Mouse (Mus musculus): ENCODE measurements around the gene Dclre1c.
A peak's percentile ranks its signal among the peaks of the same experiment; 100 is the strongest.

DNA sequence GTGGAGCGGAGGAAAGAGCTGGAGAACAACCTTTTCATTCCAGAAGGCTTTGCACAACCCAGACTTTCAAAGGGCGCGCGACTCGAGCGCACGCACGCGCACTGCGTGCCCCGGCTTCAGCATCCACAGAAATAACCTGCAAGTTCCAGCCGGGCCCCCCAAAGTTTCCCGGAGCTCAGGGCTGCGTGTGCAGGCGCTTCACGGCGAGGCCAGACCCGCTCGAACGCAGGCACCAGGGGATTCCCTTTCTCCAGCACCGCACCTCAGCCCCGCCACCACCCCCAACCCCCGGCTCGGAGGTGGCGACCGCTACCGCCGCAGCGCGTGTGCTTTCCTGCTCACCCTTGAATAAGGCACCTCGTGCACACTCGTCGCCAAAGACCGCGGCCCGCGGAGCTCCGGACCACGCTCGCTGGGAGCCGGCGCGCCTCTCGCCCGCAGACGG lies 50.5 kb downstream of the Dclre1c start:
- TF ChIP-seq POLR2A (IDR thresholded peaks at IDR 0.05; ENCODE audit: insufficient read length, low read depth): no peak
- TF ChIP-seq TCF12 (IDR thresholded peaks at IDR 0.05; ENCODE audit: insufficient read depth, poor library complexity, severe bottlenecking): no peak
- TF ChIP-seq USF1 (IDR thresholded peaks at IDR 0.05; ENCODE audit: low read depth): no peak
- peak; percentile 84 for TF ChIP-seq E2F4 (IDR thresholded peaks at IDR 0.05; ENCODE audit: insufficient read depth)
- TF ChIP-seq MYOG (IDR thresholded peaks at IDR 0.05; ENCODE audit: control insufficient read depth in 1 of 3, insufficient read depth in 1 of 3, insufficient read length in 2 of 3, low read depth in 2 of 3): no peak
- no peak for TF ChIP-seq TCF3 (IDR thresholded peaks at IDR 0.05; ENCODE audit: insufficient read length, low read depth)
- no peak for TF ChIP-seq POLR2AphosphoS2 (IDR thresholded peaks at IDR 0.05; ENCODE audit: insufficient read length, low read depth)
- no peak for TF ChIP-seq MAX (IDR thresholded peaks at IDR 0.05; ENCODE audit: low read depth)
